Mouse (Mus musculus): ENCODE data around the gene Bcorl1. TPM values are rescaled to one million over a fixed set of nuclear protein-coding genes. Genes with fewer than 3 reads are reported as not detected.
A peak's percentile ranks its signal among the peaks of the same experiment; 100 is the strongest.

Bcorl1 gene
- polyA plus RNA-seq, 1 experiment from 2014 or later, result 8.0 TPM

DNA sequence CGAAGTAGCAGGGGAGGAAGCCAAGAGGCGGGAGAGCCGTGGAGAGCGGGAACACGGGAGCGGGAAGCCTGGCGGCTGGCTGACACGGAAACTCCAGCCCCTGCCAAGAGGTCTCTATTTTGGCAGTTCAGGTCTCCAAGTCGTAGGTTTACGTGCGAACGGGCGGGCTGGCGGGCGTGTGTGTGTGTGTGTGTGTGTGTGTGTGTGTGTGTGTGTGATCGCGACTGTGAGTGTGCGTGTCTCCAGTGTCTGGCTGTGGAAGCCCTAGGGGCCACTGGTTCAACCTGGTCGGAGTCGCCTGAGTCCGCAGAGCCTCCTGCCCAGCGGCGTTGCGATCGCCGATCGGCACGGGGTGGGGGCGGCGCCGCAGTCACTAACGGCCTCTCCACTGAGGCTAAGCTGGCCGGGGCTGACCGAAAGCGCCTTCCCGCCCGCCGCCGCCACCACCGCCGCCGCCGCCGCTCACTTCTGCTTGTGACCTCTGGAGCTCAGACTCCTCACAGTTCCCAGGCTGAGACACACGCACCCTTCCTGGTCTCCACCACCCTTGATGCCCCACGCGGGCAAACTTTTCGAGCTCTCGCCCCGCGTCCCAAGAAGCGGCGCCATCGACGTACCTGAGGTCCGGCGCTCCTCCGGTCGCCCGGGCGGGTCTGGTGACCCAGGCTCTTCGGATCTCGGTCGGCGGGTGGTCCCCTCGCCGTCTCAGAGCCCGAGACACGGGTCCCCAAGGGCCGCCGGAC lies 111.9 kb downstream of the Bcorl1 start:
- Histone ChIP-seq H3K36me3 (no peaks in the 10 kb centered on the region), H3K27ac (no peak overlapping the region), H3K4me3 (peak overlapping the region; percentile 39), H3K4me1 (no peaks in the 10 kb centered on the region), H3K9me3 (replicated peaks) (0 out of 2 replicates have a peak, but pooled peaks cover 3% of the 10 kb centered on the region), H3K9ac (no peak overlapping the region; the same call in 1 of the 2 replicates), H3K27me3 (peaks cover 48% of the 10 kb centered on the region), H3K4me2 (replicated peaks) (peak overlapping the region; percentile 49)
- peak; percentile 42 for ATAC-seq (ENCODE audit: low FRiP score)
- 15% methylated on average over 62 of the region's 71 CpGs for WGBS

DNA sequence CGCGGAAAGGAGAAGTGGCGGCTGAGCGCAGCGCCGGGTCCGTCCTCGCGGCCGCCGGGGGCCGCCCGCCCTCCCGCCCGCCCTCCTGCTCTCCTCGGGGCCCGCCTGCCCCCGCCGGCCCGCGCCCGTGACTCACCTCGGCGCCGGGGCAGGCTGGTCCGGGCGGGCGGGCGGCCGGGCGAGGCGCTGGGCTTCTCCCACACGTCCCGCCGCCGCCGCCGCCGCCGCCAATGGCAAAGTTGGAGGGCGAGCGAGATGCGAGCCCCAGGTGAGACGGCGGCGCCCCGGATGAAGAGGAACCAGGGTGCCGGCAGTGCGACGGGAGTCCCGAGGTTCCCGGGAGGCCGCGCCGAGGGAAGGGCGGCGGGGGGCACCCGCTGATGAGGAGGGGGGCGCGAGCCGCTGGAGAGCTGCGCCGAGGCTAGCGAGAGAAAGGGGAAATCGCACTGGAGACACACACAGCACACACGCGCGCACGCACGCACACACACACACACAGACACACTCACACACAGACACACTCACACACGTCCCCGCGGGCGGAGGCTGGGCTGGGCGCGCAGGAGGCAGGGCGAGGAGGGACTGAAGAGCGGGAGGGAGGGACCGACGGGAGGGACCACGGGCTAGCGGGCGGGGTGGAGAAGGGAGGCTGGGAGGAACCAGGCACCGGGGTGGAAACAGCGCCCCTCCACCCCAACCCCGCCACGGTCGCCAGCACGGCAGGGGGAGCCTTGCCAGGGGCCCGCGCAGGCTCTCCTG lies 112.8 kb downstream of the Bcorl1 start:
- Histone ChIP-seq H3K4me3 (peak overlapping the region; percentile 39), H3K27me3 (peaks cover 48% of the 10 kb centered on the region), H3K4me1 (no peaks in the 10 kb centered on the region), H3K27ac (no peak overlapping the region), H3K9me3 (replicated peaks) (0 out of 2 replicates have a peak, but pooled peaks cover 3% of the 10 kb centered on the region), H3K36me3 (no peaks in the 10 kb centered on the region), H3K9ac (peak overlapping the region; percentile 13; the same call in 1 of the 2 replicates), H3K4me2 (replicated peaks) (peak overlapping the region; percentile 49)
- ATAC-seq (ENCODE audit: low FRiP score), result peak; percentile 35; the same call in 1 of the 2 replicates
- 21% methylated on average over 37 of the region's 91 CpGs for WGBS

DNA sequence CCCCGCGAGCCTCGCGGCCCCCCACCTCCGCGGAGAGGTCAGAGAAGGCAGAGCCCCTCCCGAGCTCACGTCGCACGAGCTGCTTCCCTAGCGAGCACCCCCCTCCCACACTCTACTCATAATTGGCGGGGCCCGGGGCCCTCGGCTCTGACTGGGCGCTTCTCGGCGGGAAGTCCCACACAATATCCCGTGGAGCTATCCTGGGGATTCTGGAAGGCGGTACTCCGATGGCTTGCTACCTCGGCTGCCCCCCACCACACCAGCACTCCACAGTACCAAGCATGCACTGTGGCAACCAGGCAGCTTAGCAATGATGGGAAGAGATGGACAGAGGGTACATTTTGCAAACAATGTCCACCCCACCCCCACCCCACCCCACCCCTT lies 113.3 kb downstream of the Bcorl1 start:
- 0 out of 2 replicates have a peak, but pooled peaks have one; percentile 4 for ATAC-seq (ENCODE audit: low FRiP score)
- Histone ChIP-seq H3K9ac (0 out of 2 replicates have a peak overlapping the region, but pooled peaks have one; percentile 13), H3K9me3 (replicated peaks) (0 out of 2 replicates have a peak, but pooled peaks cover 3% of the 10 kb centered on the region), H3K27me3 (peaks cover 48% of the 10 kb centered on the region), H3K4me1 (no peaks in the 10 kb centered on the region), H3K4me2 (replicated peaks) (peak overlapping the region; percentile 49), H3K36me3 (no peaks in the 10 kb centered on the region), H3K27ac (no peak overlapping the region), H3K4me3 (peak overlapping the region; percentile 39)
- 21% methylated on average over 14 of the region's 21 CpGs for WGBS

DNA sequence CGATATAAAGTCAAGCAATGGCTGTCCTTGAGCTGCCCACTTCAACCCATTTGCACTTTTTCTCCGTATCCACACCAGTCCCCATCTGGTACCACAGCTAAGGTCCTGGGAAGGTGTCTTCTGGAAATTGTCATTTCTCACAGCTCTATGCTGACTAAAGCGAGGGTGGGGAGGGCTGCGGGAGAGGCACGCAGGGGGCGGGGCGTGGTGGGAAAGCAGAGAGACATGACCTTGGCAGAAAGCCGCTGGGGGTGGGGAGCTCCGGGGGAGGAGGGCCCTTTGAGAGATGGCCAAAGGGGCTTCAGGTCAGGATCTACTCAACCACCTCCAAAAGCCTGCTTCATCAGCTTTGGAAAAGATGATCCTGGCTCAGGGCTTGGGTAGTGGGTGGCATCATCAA lies 113.9 kb downstream of the Bcorl1 start:
- 46% methylated on average over 9 of the region's 9 CpGs for WGBS
- no peak overlapping the region for H3K9ac ChIP-seq
- H3K27me3 ChIP-seq, result peaks cover 46% of the 10 kb centered on the region
- no peak overlapping the region for H3K4me2 ChIP-seq (replicated peaks)
- H3K27ac ChIP-seq, result no peak overlapping the region
- H3K9me3 ChIP-seq (replicated peaks), result 0 out of 2 replicates have a peak, but pooled peaks cover 3% of the 10 kb centered on the region
- no peak for ATAC-seq (ENCODE audit: low FRiP score)
- H3K36me3 ChIP-seq, result no peaks in the 10 kb centered on the region
- H3K4me3 ChIP-seq, result no peak overlapping the region
- no peaks in the 10 kb centered on the region for H3K4me1 ChIP-seq

DNA sequence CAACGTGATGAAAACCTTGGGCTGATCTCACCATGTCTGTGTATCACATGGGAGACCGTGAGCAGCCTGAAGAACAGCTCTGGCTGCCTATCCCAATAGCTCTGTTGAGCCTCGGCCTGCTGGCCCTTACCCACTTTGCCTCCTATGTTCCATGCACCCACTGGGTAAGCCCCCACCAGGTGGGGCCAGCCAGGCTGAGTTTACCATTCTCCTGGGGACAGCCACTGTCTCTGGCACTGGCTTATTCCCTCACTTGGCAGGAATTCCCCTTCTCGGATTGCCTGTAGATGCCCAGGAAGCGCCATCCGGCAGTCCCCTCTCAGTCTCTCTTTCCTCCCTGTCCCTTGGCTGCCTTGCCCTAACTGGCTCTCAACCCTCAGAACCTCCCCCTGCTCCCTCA lies 115.8 kb downstream of the Bcorl1 start:
- Histone ChIP-seq H3K27me3 (peaks cover 41% of the 10 kb centered on the region), H3K36me3 (no peaks in the 10 kb centered on the region), H3K4me1 (no peaks in the 10 kb centered on the region), H3K9ac (no peak overlapping the region), H3K9me3 (replicated peaks) (0 out of 2 replicates have a peak, but pooled peaks cover 3% of the 10 kb centered on the region), H3K27ac (no peak overlapping the region), H3K4me3 (no peak overlapping the region), H3K4me2 (replicated peaks) (no peak overlapping the region)
- WGBS, result 71% methylated on average over 6 of the region's 6 CpGs
- ATAC-seq (ENCODE audit: low FRiP score), result no peak

Other genes starting within 250 kb of the Bcorl1 start
- 2.3 and 3.3 TPM in 2 replicates for gene Xpnpep2, start 232.6 kb upstream of the Bcorl1 start, polyA plus RNA-seq (2016; fragmentation: Nextera tagmentation; extraction: Ambion mirVana)
- 1.0 and 1.6 TPM in 2 replicates for gene Sash3, start 194.9 kb upstream of the Bcorl1 start, polyA plus RNA-seq (2016; fragmentation: Nextera tagmentation; extraction: Ambion mirVana)
- gene Zdhhc9, start 132.5 kb upstream of the Bcorl1 start, polyA plus RNA-seq (2016; fragmentation: Nextera tagmentation; extraction: Ambion mirVana), result 8.0 and 8.3 TPM in 2 replicates
- 18.7 and 19.7 TPM in 2 replicates for gene Utp14a, start 84.5 kb upstream of the Bcorl1 start, polyA plus RNA-seq (2016; fragmentation: Nextera tagmentation; extraction: Ambion mirVana)
- gene Elf4, start 121.8 kb downstream of the Bcorl1 start, polyA plus RNA-seq (2016; fragmentation: Nextera tagmentation; extraction: Ambion mirVana), result 2.1 and 2.9 TPM in 2 replicates
- gene Aifm1, start 172.2 kb downstream of the Bcorl1 start, polyA plus RNA-seq (2016; fragmentation: Nextera tagmentation; extraction: Ambion mirVana), result 58.1 and 60.1 TPM in 2 replicates
- 46.4 and 46.6 TPM in 2 replicates for gene Rab33a, start 177.9 kb downstream of the Bcorl1 start, polyA plus RNA-seq (2016; fragmentation: Nextera tagmentation; extraction: Ambion mirVana)

All from hindbrain, embryonic 12.5 days (tissue).